Mouse (Mus musculus): ENCODE data around the gene Cfap161. TPM values are rescaled to one million over a fixed set of nuclear protein-coding genes. Genes with fewer than 3 reads are reported as not detected.

Gene Cfap161
- total and polyA plus RNA-seq, 3 experiments = 0.35 to 0.45 TPM; not detected in 1

GRCm38 (mm10) chr7:83802509-83802908 lies 7.8 kb upstream of the Cfap161 start:
- DNase-seq = no peak

- no peak for DNase-seq
These were observed 7.3 kb upstream of the Cfap161 start for GRCm38 (mm10) chr7:83802007-83802406.

- DNase-seq = no peak
These were observed 6.8 kb upstream of the Cfap161 start for GRCm38 (mm10) chr7:83801483-83801875.

DNA sequence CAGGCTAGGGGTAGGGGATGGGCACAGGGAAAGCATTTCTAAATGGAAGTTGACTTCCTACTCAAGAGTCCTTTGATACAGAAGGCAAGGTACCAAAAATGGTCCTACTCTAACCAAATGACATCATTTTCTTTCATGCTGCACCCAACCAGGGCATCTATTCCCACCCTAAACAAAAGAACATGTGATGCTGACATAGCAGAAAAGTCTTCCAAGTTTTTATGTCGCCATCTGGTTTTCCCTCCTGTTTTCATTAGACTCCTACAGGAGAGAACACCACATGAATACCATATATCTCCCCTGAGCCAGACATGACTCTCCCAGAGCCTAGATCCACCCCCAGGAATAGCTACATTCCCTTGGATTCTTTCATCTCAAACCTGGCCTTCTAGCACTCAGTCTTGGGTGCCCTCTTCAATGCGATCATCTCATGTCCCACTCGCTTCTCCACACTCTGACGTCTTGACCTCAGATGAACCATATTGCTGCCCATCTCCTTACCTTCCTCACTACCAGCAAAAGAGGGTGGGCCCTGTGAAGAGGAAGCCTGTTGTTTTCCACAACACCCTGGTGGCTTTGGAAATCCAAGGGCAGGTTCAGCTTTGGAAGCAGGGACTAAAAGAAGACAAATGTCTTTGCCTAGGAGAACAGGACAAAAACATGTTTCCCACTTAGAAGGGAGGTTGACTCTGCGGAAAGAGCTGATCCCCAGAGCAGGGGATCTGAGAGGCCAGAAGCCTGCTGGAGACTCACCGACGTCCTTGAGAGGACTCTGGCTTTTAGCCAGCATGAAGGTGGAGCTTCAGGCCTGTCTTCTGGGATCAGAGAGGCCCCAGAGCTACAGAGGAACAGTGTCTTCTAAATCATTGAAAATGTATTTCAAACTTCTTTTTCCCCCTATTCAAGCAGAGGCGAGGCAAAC lies 6.1 kb upstream of the Cfap161 start:
- DNase-seq = peak; percentile 79

DNA sequence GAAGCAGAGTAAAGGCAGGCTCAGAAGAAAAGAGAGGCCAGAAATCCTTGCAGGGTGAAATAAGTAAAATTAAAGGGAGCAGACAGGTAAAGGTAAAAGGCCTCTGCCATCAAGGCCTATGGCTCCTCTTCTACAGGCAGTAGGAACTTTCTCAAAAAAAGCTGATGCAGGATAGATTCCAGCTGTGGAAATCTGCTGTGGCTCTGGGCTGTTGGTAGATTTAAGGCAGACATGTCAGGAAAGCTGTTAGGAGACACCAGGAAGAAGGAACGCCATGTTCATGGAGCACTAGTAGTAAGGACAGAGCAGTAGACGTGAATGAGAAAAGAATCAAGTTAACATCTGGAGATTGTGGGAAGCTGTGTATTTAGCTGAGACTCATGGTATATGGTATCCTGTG lies 5.4 kb upstream of the Cfap161 start:
- DNase-seq = no peak

DNA sequence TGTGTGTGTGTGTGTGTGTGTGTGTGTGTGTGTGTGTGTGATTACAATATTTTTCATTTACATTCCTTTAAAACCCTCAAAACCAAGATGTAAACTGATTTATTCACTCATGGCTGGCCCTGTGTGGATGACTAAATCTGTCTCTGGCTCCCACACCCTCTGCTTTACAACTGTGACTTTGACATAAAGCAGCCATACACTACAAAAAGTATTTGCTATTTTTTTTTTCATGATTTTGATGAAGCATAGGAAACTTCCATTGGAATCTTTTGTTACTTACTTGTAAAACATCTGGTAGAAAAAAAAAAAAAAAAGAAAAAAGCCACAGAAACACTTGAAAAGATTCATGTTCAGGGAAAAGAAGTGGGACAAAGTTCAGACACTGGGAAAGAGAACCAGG lies 3.3 kb upstream of the Cfap161 start:
- no peak for DNase-seq

DNA sequence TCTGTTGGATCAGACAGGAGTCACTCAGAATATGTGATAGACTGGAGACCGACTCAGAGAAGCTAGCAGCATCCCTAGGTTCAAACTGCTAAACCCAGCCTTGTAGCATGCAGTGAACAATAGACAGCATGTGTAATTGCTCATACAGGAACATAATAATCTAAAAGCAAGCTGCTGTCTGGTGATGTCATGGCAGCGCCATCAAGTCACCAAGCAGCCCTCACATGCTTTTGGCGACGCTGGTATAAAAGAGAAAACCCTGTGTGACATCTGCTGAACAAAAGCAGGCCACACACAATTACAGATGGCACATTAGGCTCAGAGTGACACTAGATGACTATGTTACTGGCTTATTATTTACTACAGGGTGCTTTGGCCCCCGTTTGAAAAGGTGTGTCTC lies 1.5 kb upstream of the Cfap161 start:
- DNase-seq = no peak

- DNase-seq = no peak
These were observed 535 bp downstream of the Cfap161 start for GRCm38 (mm10) chr7:83794006-83794683.

DNA sequence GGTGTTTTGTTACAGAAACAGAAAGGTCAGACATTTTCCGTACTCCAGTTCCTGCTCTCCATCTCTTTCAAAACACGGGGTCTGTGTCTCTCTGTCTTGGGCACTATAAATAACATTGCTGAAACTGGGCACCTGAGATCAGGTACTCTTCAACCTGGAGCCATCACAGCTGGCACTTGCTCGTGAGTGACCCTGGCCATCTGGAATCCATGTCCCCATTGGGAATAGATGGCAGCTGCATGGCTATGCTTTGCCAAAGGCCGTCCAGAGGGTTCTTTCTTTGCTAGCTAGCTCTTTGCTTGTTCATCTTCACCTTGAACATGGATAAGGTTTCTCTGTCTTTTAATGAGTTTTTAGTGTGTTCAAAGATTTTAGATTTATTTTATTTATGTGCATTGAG lies 13.8 kb downstream of the Cfap161 start:
- DNase-seq = no peak

- peak; percentile 48 for DNase-seq
These were observed 14.7 kb downstream of the Cfap161 start for GRCm38 (mm10) chr7:83780026-83780425.

DNA sequence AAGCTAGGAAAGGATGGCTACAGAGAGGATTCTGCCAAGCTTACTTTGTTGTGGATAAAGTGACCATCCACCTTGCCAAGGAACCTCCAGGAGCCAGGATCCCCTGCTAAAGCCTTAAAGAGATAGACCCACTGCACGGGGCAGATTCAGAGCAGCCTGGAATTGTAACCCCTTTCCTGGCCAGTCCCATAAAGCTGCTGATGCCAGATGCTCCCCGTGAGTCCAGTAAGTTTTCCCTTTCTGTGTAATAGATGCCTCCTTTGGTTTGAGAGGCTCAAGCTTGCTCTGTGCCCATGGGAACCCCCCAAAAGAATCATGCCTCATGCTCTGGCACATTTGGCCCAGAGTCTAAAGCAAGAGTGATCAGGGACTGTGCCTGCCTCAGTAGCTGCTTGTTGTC lies 15.7 kb downstream of the Cfap161 start:
- no peak for DNase-seq

DNA sequence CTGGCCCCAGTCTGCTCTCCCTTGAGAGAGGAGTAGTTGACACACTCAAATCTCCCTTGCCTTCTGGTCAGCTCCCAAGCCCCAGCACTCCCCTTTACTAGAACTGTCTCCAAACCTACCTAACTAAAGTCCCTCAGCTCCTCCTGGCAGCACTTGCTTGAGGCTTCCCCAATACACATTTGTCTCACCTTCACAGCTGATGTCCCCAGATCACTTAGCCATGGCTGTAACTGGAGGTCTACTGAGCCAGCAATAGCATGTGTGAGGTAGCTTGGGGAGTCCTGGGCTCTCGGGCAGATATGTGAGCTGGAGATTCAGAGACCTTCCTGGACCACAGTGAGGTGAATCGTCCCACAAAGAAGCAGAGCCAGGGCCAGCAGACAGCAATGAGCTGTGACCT lies 16.2 kb downstream of the Cfap161 start:
- no peak for DNase-seq

DNA sequence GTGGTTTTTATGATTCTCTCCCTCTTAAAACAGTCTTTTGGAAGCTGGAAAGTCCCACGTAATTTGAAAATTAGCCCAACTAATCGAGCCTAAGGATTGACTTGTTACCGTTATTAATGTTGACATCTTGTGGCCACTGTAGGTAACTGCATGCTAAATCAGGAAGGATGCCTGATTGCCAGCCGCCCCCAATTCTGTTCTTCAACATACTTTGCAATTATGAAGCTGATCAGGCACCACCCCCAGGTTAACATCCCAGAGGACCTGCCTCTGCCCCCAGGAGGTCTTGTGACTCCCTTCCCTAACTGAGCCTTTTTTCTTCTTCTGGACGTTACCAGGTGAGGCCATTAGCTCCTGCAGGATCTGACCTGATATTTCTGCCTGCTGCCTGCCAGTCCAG lies 20.0 kb downstream of the Cfap161 start:
- no peak for DNase-seq

- DNase-seq = no peak
These were observed 31.0 kb downstream of the Cfap161 start for GRCm38 (mm10) chr7:83763674-83764073.

DNA sequence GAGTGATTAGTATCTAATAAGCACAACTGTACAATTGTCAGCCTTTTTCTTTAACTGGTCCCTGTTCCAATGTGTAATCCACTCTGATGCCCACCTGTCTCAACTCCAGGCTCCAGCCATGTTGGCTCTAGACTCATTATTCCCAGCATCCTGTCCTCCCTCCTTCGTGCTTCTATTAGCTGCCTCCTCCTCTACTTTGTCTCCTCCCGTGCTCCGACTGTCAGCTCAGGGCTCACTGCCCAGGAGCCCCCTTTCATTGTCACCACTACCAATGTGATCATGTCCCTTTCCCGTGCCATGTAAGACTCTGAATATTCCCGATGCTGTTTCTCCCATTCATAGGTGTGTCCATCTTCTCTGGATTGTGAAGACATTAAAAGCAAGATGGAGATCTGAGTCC lies 32.3 kb downstream of the Cfap161 start:
- no peak for DNase-seq

DNA sequence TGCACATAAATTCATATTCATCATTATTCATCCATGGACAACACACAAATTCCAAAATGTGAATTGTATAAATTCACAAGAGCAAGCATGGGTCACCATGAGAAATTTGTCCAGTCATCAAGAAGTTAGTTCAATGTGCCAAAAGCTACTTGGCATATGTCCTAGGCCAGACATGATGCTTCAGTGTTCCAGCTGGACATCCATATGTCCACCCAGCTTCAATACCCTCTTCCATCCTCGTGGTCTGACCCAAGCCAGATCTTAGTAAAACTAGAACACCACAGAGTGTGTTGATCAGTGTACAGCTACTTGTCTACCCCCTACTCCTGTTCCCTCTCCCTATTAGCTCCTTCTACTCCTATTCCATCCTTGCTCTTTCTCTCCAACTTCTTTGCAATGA lies 43.6 kb downstream of the Cfap161 start:
- no peak for DNase-seq

GRCm38 (mm10) chr7:83748405-83748804 lies 46.3 kb downstream of the Cfap161 start:
- DNase-seq = no peak

GRCm38 (mm10) chr7:83746107-83746687 lies 48.5 kb downstream of the Cfap161 start:
- DNase-seq = no peak

GRCm38 (mm10) chr7:83745413-83746106 lies 49.1 kb downstream of the Cfap161 start, which contains the start of gene Il16:
Gene Il16 (minus strand): TSS chr7:83745726.
- DNase-seq = no peak

- no peak for DNase-seq
These were observed 49.6 kb downstream of the Cfap161 start for GRCm38 (mm10) chr7:83745065-83745412.

DNA sequence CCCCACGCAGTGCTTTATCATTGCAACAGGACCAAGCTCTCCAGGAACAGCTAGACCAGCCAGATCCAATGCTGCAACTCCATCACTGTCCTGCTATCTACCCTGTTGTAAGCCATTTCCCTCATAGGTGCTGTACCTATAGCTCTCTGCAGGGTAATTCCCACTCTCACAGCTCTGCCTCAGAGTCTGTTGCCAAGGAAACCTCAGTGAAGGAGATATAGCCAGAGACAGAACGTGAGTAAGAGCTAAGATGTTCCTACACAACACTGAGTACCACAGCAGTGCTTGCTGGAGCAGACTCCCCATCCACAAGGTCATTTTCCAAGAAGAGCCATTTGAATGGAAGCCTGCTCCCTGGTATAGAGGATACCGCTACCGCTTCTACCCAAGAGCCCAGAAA lies 50.4 kb downstream of the Cfap161 start:
- no peak for DNase-seq

- DNase-seq = no peak
These were observed 52.0 kb downstream of the Cfap161 start for GRCm38 (mm10) chr7:83742690-83743089.

GRCm38 (mm10) chr7:83742026-83742425 lies 52.7 kb downstream of the Cfap161 start:
- no peak for DNase-seq
